Mouse (Mus musculus) granulocyte monocyte progenitor cell, adult 5-6 weeks (primary cell): ENCODE results near the gene Comt. TPM values are rescaled to one million over a fixed set of nuclear protein-coding genes. Genes with fewer than 3 reads are reported as not detected.

Experiments
- ATAC-seq: replicated peaks from 2 replicates; pipeline ENCODE4 v1.8.0; 2016; ENCODE audit warnings: mild to moderate bottlenecking, moderate TSS enrichment, inconsistent platforms; ENCODE audit not compliant: poor library complexity, severe bottlenecking
- total RNA-seq, 2 experiments: library from RNA; stranded (forward) in 1 of 2; stranded (reverse) in 1 of 2; fragments of 200-712, 200-1000 nt in 1 of 2; fragments of >200 nt in 1 of 2; fragmentation: Nextera tagmentation in 1 of 2; gene quantifications; 2 replicates each; pipeline ENCODE4 v1.2.3; 2014 to 2017

Comt gene
- total RNA-seq, 2 experiments from 2014 or later: 34.1 to 40.4 TPM

DNA sequence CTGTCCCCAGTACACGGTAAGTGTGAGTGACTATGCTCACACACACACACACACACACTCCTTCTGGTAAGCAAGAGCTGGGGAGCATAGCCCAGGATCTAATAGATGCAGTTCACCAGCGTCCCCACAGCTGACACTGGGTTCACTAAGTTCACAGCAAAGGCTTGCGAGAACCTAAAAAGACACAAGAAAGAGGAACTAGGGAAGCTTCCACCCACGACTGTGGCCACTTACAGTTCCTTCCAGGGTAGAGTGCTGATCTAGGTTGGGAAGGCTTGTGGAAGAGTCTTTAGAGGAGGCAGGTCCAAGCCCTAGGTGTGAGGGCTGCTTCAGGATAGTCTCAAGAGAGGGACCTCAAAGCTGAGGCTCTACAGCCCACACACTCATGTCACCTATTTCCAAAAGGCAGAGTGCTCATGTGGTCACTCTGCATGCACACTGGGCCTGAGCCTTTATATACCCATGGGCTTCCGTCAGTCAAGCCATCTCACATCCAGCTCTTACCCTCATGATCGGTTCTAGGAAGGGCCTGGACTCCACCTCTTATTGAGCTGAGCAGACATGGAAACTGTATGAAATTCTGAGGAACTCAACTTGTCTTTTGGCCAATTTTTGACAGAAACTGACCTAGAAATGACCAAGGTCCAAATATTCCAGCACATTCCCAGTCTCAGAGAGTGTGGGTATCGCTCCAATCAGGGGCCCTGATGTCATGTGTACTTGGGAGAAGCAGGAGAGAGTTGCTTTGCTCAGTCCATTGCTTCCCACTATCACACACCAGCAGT, 13.4 kb downstream of the Comt start:
- ATAC-seq: peak; percentile 65

DNA sequence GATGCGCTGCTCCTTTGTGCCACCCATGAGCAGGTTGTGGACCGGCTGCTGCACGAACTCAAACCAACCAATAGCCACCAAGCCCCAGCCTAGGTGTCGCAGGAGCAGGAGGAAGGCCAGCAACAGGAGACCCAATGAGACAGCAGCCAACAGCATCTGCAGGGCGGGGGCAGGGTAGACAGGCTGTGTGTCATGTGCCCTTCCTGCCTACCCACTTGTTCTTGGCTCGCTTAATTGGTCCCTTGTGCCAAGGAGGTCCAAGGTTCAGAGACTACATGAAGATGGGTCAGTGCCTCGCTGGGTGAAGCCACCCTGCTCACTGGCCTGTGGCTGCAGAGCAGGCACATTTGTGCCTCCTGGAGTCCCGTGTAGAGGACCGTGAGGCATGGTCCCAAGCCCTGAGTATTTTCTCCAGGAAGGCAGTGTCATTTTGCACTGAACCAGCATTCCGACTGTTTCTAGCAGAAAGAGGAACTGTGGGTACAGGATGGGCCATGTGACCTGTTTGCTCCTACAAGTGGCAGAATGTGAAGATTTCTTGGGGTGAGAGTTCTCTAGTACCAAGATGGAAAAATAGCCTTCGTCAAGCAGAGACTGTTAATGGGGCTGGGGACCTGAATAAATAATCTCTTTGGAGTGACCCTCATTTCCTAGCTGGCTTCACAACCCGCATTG, 14.7 kb downstream of the Comt start:
- ATAC-seq: peak; percentile 60

DNA sequence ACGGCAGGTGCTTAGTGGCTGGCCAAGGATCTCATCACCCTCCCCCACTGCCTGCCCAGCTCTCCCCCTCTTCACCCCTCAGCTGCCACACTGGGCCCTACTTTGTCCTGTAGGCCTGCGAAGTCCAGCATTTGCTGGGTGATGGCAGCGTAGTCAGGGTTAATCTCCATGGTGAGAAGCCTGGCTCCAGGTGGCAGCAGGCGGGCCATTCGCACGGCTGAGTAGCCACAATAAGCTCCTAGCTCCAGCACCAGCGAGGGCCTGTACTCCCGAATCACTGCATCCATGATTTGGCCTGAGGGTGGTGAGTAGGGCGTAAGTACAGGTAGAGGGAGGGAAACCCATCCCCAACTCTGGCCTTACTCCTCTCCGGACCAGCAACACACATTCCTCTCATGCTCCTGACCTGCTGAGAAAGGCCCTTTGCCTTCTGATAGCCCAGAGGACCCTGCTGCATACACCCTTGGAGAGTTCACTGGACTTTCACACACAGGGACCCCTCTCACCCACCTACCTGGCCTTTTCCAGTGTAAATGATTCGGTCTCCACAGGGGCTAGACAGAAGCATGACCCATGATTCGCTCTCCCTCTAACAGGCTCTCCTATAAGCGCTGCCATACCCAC, 15.5 kb downstream of the Comt start:
- ATAC-seq: no peak

DNA sequence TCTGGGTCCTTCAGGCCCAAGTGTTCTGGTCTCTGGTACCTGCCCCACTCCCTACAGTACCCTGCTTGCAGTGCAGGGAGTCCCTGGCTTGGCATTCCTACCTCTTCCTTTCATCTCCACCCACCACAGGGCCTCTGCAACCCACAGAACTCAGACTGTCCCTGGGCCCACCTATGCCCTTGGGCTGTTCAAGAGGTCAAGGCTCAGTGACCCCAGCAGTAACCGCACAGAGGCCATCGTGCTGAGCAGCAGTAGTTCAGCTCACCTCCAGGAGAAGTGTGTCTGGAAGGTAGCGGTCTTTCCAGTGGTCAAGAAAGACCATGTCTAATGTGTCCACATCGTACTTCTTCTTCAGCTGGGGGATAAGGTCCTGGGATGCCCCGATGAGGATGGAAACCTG, 16.2 kb downstream of the Comt start:
- no peak for ATAC-seq

DNA sequence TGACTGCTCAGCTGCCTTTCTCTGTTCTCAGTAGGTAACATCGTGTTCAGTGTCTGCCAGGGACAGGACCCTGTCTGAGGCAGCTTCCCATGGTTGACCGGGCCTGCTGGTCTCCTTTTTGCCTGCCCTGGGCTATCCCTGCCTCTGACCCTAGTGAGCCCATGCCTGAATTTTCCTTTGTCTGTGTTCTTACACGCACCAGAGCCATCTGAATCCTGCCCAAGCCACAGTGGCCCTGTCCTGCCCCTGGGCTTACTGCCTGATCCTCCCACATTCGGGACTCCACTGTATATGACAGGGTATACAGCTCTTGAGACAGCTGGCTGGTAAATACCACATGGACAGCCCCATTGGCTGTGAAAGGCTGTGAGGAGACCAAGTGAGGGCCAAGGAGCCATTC, 16.9 kb downstream of the Comt start:
- no peak for ATAC-seq

DNA sequence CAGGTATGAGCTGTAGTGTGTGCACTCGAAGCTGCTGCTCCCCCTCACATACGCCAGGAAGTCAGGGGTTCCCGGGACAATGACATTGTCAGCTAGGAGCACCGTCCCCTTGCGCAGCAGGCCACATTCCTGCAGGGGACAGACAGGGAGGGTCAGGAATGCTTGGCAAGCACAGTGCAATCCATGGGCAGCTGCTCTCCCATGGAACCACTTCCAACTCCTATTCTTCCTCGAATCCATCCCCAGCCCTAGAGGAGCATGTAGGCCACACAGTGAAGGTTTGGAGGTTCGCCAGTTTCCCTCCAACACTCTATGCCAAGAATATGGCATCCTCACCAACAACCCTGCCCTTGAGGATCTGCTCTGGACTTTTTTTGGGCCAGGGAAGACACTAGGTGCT, 18.7 kb downstream of the Comt start:
- no peak for ATAC-seq

DNA sequence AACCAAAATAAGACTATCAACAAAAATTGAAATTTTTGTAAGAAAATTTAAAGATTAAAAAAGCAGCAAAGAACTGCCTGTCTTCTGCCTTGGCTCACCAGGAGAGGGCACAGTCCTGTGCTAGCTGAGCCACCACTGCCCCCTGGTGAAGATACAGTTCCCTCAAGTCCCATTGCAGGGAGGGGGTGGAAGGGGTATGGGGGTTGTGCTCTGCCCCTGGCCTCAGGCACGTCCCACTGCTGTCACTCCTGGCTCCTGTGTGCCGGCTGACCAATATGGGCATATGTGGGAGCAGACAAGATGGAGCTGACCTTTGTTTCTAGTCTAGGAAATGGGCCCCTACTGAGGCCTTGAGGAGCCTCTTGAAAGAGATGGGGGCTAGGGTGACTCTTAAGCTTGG, 20.4 kb downstream of the Comt start:
- ATAC-seq: peak; percentile 86

DNA sequence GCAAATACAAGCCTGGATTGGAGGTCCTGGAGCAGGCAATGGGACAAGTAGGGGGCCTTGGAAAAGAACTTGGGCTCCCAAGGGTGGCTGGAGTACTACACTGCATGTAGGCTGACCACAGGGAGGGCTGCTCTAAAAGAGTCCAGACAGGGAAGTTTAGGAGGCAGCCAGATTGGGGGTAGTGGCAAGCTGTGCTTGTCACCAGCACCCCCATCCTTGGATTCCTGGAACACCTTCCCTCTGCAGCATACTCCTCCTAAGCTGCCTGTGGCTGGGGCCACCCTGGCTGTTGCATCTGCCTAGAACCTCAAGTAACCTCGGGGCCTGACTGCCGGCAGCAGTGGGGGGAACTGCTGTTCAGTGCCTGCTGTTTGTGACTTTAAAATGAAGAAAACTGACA, 20.8 kb downstream of the Comt start:
- no peak for ATAC-seq

DNA sequence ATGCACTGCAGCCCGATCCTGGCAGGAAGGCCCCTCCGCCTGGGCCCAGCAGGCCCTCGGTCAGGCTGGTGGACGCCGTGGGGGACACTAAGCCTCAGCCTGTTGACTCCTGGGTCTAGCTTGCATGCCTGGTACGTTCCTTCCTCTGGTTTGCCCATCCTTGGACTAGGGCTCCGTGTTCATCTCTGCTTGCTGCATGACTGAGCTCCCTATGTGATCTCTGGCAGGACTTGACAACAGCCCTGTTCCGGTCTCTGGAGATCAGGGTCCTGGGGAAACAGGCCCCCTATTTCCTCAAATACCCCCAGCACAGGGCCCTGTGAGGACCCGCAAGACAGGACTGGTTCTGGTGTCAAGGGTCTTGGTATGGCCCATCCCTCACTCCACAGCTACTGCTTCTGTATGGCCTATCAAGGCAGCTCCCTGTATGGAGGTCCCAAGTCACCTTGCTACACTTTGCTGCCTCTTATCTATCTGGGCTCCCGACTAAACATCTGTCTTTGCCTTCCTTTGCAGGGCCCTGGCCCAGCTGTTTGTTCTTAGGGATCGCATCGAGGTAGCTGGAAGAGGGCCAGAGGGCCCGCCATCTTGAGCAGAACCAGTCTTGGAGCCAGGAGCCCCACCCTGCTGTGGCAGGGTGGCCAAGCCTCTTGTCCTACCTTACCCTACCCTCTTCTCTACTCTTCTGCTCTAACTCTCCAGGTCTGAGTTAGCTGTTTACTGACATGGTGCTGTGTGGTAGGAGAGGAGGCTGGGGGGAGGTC, 21.4 kb downstream of the Comt start:
- no peak for ATAC-seq

DNA sequence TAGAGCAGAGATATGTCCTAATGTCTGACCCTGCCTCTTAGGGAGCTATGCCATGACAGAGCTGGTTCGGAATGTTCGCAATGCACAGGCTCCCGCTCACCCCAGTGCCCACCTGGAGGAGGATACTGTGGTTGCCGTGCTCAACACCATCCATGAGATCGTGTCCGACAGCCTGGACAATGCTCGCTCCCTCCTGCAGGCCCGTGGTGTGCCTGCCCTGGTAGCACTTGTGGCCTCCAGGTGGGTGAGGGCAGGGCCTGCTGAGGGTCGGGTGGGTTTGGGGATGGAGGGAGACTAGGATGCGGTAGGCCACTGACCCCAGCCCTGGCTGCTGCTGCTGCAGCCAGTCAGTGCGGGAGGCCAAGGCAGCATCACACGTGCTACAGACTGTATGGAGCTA, 23.4 kb downstream of the Comt start:
- ATAC-seq: no peak

DNA sequence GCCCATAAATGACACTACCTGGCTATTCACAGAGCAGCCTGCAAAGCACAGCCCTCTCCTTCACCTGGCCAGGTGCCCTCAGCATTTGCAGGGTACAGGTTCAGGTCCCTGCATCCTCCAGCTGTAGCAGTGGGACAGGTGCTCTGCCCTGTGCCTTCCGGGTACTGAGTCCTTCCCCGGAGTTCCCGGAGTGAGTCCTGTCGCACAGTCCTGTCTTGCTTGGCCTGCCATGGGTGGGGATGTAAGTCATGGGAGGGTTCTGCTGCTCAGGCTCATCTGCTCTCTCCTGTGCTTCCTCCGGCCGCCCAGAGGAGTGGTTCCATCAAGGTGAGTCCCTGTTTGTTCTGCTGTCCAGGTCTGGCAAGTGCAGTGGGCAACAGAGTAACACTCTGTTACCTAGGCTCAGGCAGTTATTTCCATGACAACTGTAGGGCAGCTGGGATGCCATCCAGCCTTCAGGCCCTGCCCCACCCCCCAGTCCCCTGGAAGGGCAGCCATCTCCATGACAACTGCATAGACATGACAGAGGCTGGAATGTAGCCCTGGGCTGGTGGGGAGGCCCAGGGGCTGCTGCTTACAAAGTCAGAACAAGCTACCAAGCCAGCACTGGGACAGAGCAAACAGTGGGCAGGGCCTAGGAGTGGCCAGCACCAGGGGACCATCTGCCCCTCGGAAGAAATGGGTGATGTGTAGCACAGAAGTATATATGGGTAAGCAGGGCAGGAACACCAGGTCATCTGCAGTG, 26.0 kb downstream of the Comt start:
- ATAC-seq: no peak

DNA sequence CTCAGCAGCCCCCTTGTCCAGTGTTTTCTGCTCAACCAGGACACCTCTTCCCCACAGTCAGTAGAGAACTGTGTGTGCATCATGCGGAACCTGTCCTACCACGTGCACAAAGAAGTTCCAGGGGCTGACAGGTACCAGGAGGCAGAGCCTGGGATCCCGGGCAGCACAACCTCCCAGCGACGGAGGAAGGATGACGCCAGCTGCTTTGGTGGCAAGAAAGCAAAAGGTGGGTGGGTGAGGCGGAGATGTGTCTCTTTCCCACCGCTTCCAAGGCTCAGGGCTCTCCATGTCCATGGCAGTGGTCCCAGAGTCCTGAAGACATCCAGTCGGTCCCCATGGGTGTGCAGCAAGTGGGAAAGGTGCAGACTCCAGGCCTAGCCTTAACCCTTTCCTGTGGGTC, 26.6 kb downstream of the Comt start:
- ATAC-seq: no peak

DNA sequence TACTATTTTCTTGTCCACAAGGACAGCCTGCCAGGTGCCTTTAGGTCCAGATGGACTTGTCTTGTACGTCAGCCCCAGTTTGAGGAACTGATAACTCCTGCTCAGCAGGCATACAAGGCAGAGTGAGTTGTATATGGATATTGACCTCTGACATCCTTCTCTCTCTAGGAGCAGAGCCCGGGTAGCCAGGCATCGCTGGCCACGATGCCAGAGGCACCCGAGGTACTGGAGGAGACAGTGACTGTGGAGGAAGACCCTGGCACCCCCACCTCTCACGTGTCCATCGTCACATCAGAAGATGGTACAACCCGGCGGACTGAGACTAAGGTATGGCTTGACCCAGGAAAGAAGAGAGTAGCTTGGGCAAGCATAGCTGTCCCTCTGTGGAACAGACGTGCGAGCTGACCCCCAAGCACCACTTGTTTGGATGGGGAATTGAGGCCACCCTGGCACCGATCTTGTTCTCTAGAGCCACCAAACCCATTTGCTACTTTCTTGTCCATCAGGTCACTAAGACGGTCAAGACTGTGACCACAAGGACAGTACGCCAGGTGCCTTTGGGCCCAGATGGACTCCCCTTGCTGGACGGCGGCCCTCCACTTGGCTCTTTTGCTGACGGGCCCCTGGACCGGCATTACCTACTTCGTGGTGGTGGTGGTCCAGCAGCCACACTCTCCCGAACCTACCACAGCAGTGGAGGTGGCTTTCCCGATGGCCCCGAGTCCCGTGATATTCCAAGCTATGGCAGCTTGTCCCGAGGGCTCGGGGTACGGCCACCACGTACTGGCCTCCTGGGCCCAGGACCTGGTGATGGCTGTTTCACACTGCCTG, 29.6 kb downstream of the Comt start:
- no peak for ATAC-seq

DNA sequence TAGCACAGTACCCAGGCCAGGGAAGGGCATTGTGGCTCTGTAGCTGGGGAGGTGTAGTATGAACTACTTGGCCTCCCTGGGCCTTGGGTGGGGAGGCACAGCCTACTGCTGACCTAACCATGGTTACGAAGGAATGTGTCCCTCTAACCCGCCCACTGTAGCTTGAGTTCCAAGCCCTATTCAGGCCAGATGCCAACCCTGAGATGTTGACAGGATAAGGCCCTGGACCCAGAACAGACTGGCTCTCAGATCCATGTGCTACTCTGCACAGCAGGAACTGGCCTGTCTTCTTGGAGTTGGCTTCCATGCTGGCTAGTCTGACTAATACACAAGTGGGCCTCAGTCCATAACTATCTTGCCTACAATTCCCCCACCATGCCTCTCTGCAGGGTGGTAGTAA, 30.5 kb downstream of the Comt start:
- no peak for ATAC-seq

DNA sequence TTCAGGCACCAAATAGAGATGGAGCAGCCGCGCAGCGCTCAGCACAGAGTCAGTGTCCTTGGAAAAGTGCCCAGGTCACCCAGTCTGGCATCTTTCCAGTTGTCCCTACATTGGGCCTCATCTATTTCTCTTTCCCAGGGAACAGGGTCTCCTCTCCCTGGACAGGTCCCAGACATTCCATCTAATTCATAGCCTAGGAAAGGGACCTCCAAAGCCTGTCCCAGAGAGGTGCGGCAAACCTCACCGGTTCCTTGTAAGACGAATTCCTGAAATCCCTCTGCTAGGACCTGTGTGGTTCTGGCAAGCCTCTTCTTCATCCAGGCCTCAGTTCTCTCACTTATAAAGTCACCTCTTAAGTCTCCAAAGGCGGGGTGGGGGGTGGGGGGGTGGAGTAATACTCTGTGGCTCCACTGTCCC, 31.0 kb downstream of the Comt start:
- ATAC-seq: no peak

DNA sequence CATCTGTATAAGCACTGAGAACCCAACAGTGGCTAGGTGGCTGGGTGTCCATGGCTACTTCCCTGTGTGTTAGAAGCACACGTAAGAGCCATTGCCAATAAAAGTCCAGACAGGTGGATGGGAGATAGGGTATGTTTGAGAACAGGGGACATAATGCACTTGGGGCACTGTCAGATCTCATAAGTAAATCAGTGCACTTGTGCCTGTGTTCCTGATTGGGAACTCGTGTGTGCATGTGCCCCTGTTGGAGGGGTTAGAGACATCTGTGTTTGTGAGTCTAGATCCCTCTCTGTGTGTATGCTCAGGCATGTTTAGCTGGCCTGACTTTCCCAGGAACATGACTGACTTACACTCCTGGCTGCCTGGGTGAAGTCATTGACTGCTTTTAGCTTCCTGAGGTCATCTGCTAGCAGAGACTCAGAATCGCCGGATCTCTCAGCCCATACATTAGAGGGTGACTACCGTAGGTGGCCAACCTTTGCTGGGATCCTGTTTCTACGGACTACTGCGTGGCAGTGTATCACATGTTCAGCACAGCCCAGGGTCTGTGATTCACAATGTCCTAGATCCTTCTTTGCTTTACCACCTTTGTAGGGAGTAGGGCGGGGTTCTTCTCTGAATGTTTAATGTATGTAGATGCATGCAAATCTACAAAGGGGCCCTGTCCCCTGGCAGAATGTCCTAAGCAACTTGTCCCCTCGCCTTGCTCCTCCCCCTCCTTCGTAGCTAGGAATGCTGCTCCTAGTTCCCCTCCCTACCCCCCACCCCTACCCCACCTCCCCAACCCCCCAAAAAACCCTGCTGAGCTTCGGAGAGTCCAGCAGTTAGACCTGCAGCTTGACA, 31.7 kb downstream of the Comt start:
- no peak for ATAC-seq

DNA sequence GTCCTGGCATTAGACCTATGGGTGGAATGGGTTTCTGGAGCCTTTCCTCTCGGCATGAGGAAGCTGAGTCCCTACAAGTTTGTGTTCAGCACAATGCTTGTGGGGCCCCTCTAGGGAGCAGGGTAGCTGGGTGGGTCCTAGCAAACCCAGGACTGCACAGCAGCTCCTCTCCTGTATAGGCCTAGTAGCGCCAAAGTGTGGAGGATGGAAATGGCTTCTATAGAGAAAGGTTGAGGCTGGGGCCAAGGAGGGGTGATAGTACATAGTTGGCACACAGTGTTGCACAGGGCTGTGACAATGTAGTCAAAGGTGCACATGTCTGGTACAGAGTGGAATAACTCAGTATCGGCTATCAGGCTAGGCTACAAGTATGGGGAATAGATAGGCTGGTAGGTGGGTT, 32.6 kb downstream of the Comt start:
- ATAC-seq: no peak

DNA sequence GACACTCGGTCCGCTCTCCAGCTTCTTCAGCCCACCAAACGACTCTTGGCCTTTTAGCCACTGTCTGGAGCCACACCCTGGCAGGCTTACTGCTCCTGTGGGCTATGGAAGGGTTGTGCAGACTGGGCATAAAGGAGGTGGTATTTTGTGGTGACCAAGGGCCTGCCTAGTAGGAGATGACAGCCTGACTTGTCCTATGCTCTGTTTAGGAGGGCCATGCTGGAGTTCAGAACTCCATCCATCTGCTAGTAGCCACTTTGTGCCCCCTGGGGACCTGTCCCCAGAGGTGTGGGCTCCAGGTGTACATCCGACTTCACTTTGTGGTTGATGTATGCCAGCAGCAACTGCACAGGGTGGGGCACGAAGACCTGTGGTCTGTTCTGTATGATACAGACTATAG, 33.1 kb downstream of the Comt start:
- ATAC-seq: no peak
